Mouse (Mus musculus) forebrain, embryonic 14.5 days (tissue): ENCODE measurements around the gene Prrc2c. TPM values are rescaled to one million over a fixed set of nuclear protein-coding genes. Genes with fewer than 3 reads are reported as not detected.

Experiments
- ATAC-seq: fragments of 200-750 bp; cut with Nextera tagmentation; 2 replicates; pipeline ENCODE4 v1.8.0; 2017; ENCODE audit warnings: mild to moderate bottlenecking, moderate library complexity
- DNase-seq: peaks from one replicate; pipeline ENCODE4 v3.0.0-alpha.2; 2015; ENCODE audit warnings: low spot score
- H3K27ac ChIP-seq: fragments of 300-500 bp; sonication (generic); 2 replicates; pipeline ENCODE4 v1.5.1; 2014; ENCODE audit warnings: low read depth, mild to moderate bottlenecking, control low read depth, low read length, moderate library complexity
- H3K27me3 ChIP-seq: fragments of 300-500 bp; sonication (generic); replicated peaks from 2 replicates; pipeline ENCODE4 v1.6.1; 2014; ENCODE audit warnings: low read length, control low read depth, mixed read lengths; ENCODE audit not compliant: control insufficient read depth, insufficient read depth
- H3K36me3 ChIP-seq: fragments of 300-500 bp; sonication (generic); 2 replicates; pipeline ENCODE4 v1.6.1; 2014; ENCODE audit warnings: low read length, control low read depth; ENCODE audit not compliant: control insufficient read depth, insufficient read depth
- H3K4me1 ChIP-seq: fragments of 300-500 bp; sonication (generic); 2 replicates; pipeline ENCODE4 v1.6.1; 2014; ENCODE audit warnings: antibody characterized with exemption, low read length, control low read depth; ENCODE audit not compliant: control insufficient read depth, insufficient read depth
- H3K4me2 ChIP-seq: fragments of 300-500 bp; sonication (generic); 2 replicates; pipeline ENCODE4 v1.6.1; 2014; ENCODE audit warnings: mild to moderate bottlenecking, control low read depth, low read length
- H3K4me3 ChIP-seq: fragments of 300-500 bp; sonication (generic); 2 replicates; pipeline ENCODE4 v1.5.1; 2014; ENCODE audit warnings: low read depth, low read length, control low read depth
- H3K9ac ChIP-seq: fragments of 300-500 bp; sonication (generic); 2 replicates; pipeline ENCODE4 v1.6.1; 2014; ENCODE audit warnings: mild to moderate bottlenecking, low read length, control low read depth, moderate library complexity
- H3K9me3 ChIP-seq: fragments of 300-500 bp; sonication (generic); replicated peaks from 2 replicates; pipeline ENCODE4 v1.6.1; 2016; ENCODE audit warnings: low read length, control low read depth, mixed read lengths; ENCODE audit not compliant: control insufficient read depth
- WGBS: fragments of 180-500 bp; shearing (Covaris S2); extraction: QIAGEN DNeasy Blood & Tissue Kit; methylation state at CpG from one replicate; pipeline ENCODE4 v1.1.7; 2014; 5-methylcytosine and 5-hydroxymethylcytosine counted together
- polyA plus RNA-seq: library from polyadenylated mRNA; unstranded; fragments of >200 nt; fragmentation: Nextera tagmentation; extraction: Ambion mirVana; gene quantifications from 2 replicates; pipeline ENCODE4 v1.2.1, GENCODE M21; 2014

Prrc2c gene
- polyA plus RNA-seq, 1 experiment from 2014 or later, result 100 TPM

GRCm38 (mm10) chr1:162658119-162658518, 82.2 kb downstream of the Prrc2c start, which contains the start of gene Myocos:
Gene Myocos, minus strand, starts transcription at chr1:162658219.
- H3K9me3 ChIP-seq, result no peaks in the 10 kb centered on the region
- no peak within 1 kb of the TSS for H3K9ac ChIP-seq
- ATAC-seq (no peak), DNase-seq (no peak)
- no peak within 1 kb of the TSS for H3K4me3 ChIP-seq
- no peaks in the 10 kb centered on the region for H3K27me3 ChIP-seq
- H3K4me2 ChIP-seq, result no peak within 1 kb of the TSS
- H3K36me3 ChIP-seq, result no peaks in the 10 kb centered on the region
- 94% methylated on average over 7 of the region's 7 CpGs for WGBS
- no peaks in the 10 kb centered on the region for H3K4me1 ChIP-seq
- no peak within 1 kb of the TSS for H3K27ac ChIP-seq

- DNase-seq (no peak), ATAC-seq (no peak)
- Histone ChIP-seq H3K27ac (no peak overlapping the region), H3K4me1 (no peaks in the 10 kb centered on the region), H3K9ac (no peak overlapping the region), H3K4me2 (no peak overlapping the region), H3K4me3 (no peak overlapping the region), H3K36me3 (no peaks in the 10 kb centered on the region), H3K27me3 (no peaks in the 10 kb centered on the region), H3K9me3 (no peaks in the 10 kb centered on the region)
- WGBS, result 95% methylated on average over 14 of the region's 14 CpGs
Measured at GRCm38 (mm10) chr1:162648416-162648815, 91.9 kb downstream of the Prrc2c start.

- 86% methylated on average over 10 of the region's 10 CpGs for WGBS
- Histone ChIP-seq H3K9ac (no peak overlapping the region), H3K27ac (no peak overlapping the region), H3K27me3 (no peaks in the 10 kb centered on the region), H3K36me3 (no peaks in the 10 kb centered on the region), H3K4me3 (no peak overlapping the region), H3K4me1 (no peaks in the 10 kb centered on the region), H3K9me3 (no peaks in the 10 kb centered on the region), H3K4me2 (no peak overlapping the region)
- ATAC-seq (no peak), DNase-seq (no peak)
Measured at GRCm38 (mm10) chr1:162646083-162646686, 94.2 kb downstream of the Prrc2c start.

- Histone ChIP-seq H3K9ac (no peak overlapping the region), H3K4me1 (no peaks in the 10 kb centered on the region), H3K4me3 (no peak overlapping the region), H3K27ac (no peak overlapping the region), H3K36me3 (no peaks in the 10 kb centered on the region), H3K27me3 (no peaks in the 10 kb centered on the region), H3K9me3 (no peaks in the 10 kb centered on the region), H3K4me2 (no peak overlapping the region)
- ATAC-seq (peak; percentile 67; the same call in 1 of the 2 replicates), DNase-seq (peak; percentile 77)
- 33% methylated on average over 4 of the region's 4 CpGs for WGBS
Measured at GRCm38 (mm10) chr1:162643752-162644151, 96.6 kb downstream of the Prrc2c start.

GRCm38 (mm10) chr1:162642591-162642990, 97.8 kb downstream of the Prrc2c start:
- Histone ChIP-seq H3K4me1 (no peaks in the 10 kb centered on the region), H3K9ac (no peak overlapping the region), H3K27me3 (no peaks in the 10 kb centered on the region), H3K9me3 (no peaks in the 10 kb centered on the region), H3K36me3 (no peaks in the 10 kb centered on the region), H3K27ac (no peak overlapping the region), H3K4me3 (no peak overlapping the region), H3K4me2 (no peak overlapping the region)
- ATAC-seq (no peak), DNase-seq (no peak)
- WGBS, result 67% methylated on average over 3 of the region's 3 CpGs

GRCm38 (mm10) chr1:162639861-162640260, 100.5 kb downstream of the Prrc2c start:
- Histone ChIP-seq H3K4me3 (no peak overlapping the region), H3K4me1 (no peaks in the 10 kb centered on the region), H3K9ac (no peak overlapping the region), H3K9me3 (no peaks in the 10 kb centered on the region), H3K27me3 (no peaks in the 10 kb centered on the region), H3K27ac (no peak overlapping the region), H3K4me2 (no peak overlapping the region), H3K36me3 (no peaks in the 10 kb centered on the region)
- ATAC-seq, result no peak
- 90% methylated on average over 1 of the region's 1 CpGs for WGBS
- no peak for DNase-seq

GRCm38 (mm10) chr1:162639051-162639750, 101.2 kb downstream of the Prrc2c start, which contains the start of gene Myoc:
Gene Myoc, plus strand, starts transcription at chr1:162639155.
- Histone ChIP-seq H3K9ac (no peak within 1 kb of the TSS), H3K4me3 (no peak within 1 kb of the TSS), H3K27ac (no peak within 1 kb of the TSS), H3K36me3 (no peaks in the 10 kb centered on the region), H3K4me2 (no peak within 1 kb of the TSS), H3K27me3 (no peaks in the 10 kb centered on the region), H3K9me3 (no peaks in the 10 kb centered on the region; the same call in 1 of the 2 replicates), H3K4me1 (no peaks in the 10 kb centered on the region)
- no peak for DNase-seq
- no peak for ATAC-seq
- WGBS, result 87% methylated on average over 10 of the region's 10 CpGs

GRCm38 (mm10) chr1:162638535-162638934, 101.8 kb downstream of the Prrc2c start:
- ATAC-seq, result no peak
- H3K36me3 ChIP-seq, result no peaks in the 10 kb centered on the region
- H3K9ac ChIP-seq, result no peak overlapping the region
- H3K9me3 ChIP-seq, result no peaks in the 10 kb centered on the region; the same call in 1 of the 2 replicates
- DNase-seq, result no peak
- no peaks in the 10 kb centered on the region for H3K27me3 ChIP-seq
- WGBS, result 91% methylated on average over 4 of the region's 4 CpGs
- H3K4me1 ChIP-seq, result no peaks in the 10 kb centered on the region
- no peak overlapping the region for H3K4me3 ChIP-seq
- no peak overlapping the region for H3K27ac ChIP-seq
- no peak overlapping the region for H3K4me2 ChIP-seq

- 81% methylated on average over 3 of the region's 3 CpGs for WGBS
- no peaks in the 10 kb centered on the region for H3K27me3 ChIP-seq
Measured at GRCm38 (mm10) chr1:162636516-162636915, 103.8 kb downstream of the Prrc2c start.

More at GRCm38 (mm10) chr1:162636516-162636915, 103.8 kb downstream of the Prrc2c start:
- Histone ChIP-seq H3K9ac (no peak overlapping the region), H3K36me3 (no peaks in the 10 kb centered on the region), H3K27ac (no peak overlapping the region), H3K4me2 (no peak overlapping the region), H3K4me3 (no peak overlapping the region), H3K9me3 (no peaks in the 10 kb centered on the region; the same call in 1 of the 2 replicates), H3K4me1 (no peaks in the 10 kb centered on the region)
- ATAC-seq, result no peak
- no peak for DNase-seq
